Mouse (Mus musculus) neutrophil, adult 83 days (primary cell): ENCODE results near the gene Ly6g. TPM values are rescaled to one million over a fixed set of nuclear protein-coding genes. Genes with fewer than 3 reads are reported as not detected.

ENCODE experiments used
- total RNA-seq, 2 experiments: library from RNA; stranded (reverse); gene quantifications; one replicate each; pipeline ENCODE4 v1.2.4; 2023

Ly6g gene
- 100 to 1,000 TPM; 668 to 696 TPM for total RNA-seq

DNA sequence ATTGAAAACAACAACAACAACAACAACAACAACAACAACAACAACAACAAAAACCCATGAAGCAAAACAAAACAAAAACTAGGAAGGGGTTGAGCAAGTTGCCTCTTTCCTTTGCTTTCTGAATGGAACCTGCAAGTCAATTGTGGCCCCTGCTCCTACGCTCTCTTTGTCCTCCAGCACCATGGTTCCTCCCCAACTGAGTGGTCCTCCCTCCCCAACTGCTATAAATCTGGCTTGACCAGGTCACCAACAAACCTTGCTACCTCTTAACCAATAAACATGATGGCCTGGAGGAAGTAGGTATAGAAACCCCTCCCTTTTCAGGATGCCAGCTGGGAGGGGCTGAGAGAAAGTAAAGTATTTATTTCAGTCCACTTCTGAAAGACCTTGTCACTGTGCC lies at the start of gene Ly6g:
TSS of gene Ly6g (plus strand) at position 301 of the 400 bp plus-strand sequence.

DNA sequence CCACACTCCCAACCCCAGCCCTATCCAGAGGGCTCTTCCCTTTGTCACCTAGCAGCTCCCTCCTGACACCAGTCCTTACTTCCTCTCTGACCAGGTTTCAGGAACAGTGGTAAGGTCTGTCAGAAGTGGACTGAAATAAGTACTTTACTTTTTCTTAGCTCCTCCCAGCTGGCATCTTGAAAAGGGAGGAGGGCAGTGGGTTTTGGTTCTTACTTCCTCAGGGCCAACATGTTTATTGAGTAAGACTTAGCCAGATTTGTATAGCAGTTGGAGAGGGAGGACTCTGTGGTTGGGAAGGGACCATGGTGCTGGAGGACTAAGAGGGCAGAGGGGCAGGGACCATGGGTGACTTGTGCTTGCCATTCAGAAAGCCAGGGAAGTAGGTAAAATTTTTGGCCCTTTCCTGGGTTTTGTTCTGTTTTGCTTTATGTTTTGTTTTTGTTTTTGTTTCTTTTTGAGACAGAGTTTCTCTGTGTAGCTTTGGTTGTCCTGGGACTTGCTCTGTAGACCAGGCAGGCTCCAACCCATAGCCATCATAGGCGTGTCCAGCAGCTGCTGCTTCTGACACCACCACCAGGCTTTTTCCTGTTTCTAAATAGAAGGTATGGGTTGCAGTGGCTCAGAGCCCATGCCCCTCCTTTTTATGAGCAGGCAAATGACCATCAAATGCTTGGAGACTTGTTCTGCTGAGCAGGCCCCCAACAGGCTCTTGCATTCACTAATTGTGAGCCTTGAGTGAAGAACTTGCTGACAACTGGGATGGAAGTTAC lies 43.0 kb upstream of the Ly6g start, which contains the start of gene Ly6c2:
TSS of gene Ly6c2 (minus strand) at position 110 of the 770 bp plus-strand sequence.

Other genes with a start within 250 kb of the Ly6g start
- gene Ly6i, start 171.8 kb upstream of the Ly6g start, total RNA-seq: 10 to 100 TPM in 1 of 2 experiments, 1 to 10 TPM in 1; 5.6 to 13.9 TPM
- gene Ly6a, start 157.2 kb upstream of the Ly6g start, total RNA-seq: 1 to 10 TPM; 2.5 to 3.6 TPM
- 10 to 100 TPM; 17.8 to 17.9 TPM for gene Ly6c1, start 106.4 kb upstream of the Ly6g start, total RNA-seq
- 1,000 to 10,000 TPM in 1 of 2 experiments, 100 to 1,000 TPM in 1; 887 to 1,003 TPM for gene Ly6c2, start 43.3 kb upstream of the Ly6g start, total RNA-seq
- not detected for gene BC025446, start 61.1 kb downstream of the Ly6g start, total RNA-seq
- gene Ly6f, start 113.2 kb downstream of the Ly6g start, total RNA-seq: not detected